Mouse (Mus musculus) liver, embryonic 12.5 days (tissue): ENCODE measurements around the gene Gtf3c1. TPM values are rescaled to one million over a fixed set of nuclear protein-coding genes. Genes with fewer than 3 reads are reported as not detected.

Experiments
- ATAC-seq: fragments of 200-750 bp; cut with Nextera tagmentation; 2 replicates; pipeline ENCODE4 v1.8.0; 2017; ENCODE audit warnings: moderate number of reproducible peaks, mild to moderate bottlenecking, moderate library complexity
- H3K27ac ChIP-seq: fragments of 300-500 bp; sonication (generic); 2 replicates; pipeline ENCODE4 v1.5.1; 2016; ENCODE audit warnings: mild to moderate bottlenecking
- H3K27me3 ChIP-seq: fragments of 300-500 bp; sonication (generic); replicated peaks from 2 replicates; pipeline ENCODE4 v1.6.1; 2016; ENCODE audit warnings: mild to moderate bottlenecking, moderate library complexity
- H3K36me3 ChIP-seq: fragments of 300-500 bp; sonication (generic); 2 replicates; pipeline ENCODE4 v1.6.1; 2016; ENCODE audit warnings: mild to moderate bottlenecking, moderate library complexity
- H3K4me1 ChIP-seq: fragments of 300-500 bp; sonication (generic); 2 replicates; pipeline ENCODE4 v1.6.1; 2016
- H3K4me2 ChIP-seq: fragments of 300-500 bp; sonication (generic); 2 replicates; pipeline ENCODE4 v1.6.1; 2016; ENCODE audit warnings: mild to moderate bottlenecking, moderate library complexity
- H3K4me3 ChIP-seq: fragments of 300-500 bp; sonication (generic); 2 replicates; pipeline ENCODE4 v1.5.1; 2016; ENCODE audit warnings: mild to moderate bottlenecking, moderate library complexity
- H3K9ac ChIP-seq: fragments of 300-500 bp; sonication (generic); 2 replicates; pipeline ENCODE4 v1.6.1; 2016; ENCODE audit warnings: mild to moderate bottlenecking, moderate library complexity
- H3K9me3 ChIP-seq: fragments of 300-500 bp; sonication (generic); replicated peaks from 2 replicates; pipeline ENCODE4 v1.6.1; 2016; ENCODE audit warnings: mild to moderate bottlenecking, moderate library complexity
- WGBS: fragments of 180-500 bp; shearing (Covaris S2); methylation state at CpG from one replicate; pipeline ENCODE4 v1.1.7; 2016; ENCODE audit not compliant: insufficient replicate concordance; 5-methylcytosine and 5-hydroxymethylcytosine counted together
- polyA plus RNA-seq: library from polyadenylated mRNA; unstranded; fragments of >200 nt; fragmentation: Nextera tagmentation; extraction: Ambion mirVana; gene quantifications from 2 replicates; pipeline ENCODE4 v1.2.1, GENCODE M21; 2016

The Gtf3c1 gene
- polyA plus RNA-seq, 1 experiment from 2014 or later, result 17.8 TPM

GRCm38 (mm10) chr7:125637220-125638140, 70.1 kb downstream of the Gtf3c1 start:
- Histone ChIP-seq H3K27me3 (0 out of 2 replicates have a peak, but pooled peaks cover 6% of the 10 kb centered on the region), H3K9me3 (no peaks in the 10 kb centered on the region), H3K9ac (no peak overlapping the region), H3K4me1 (peaks cover 10% of the 10 kb centered on the region; the same call in 1 of the 2 replicates), H3K4me2 (no peak overlapping the region), H3K36me3 (peaks cover 30% of the 10 kb centered on the region), H3K27ac (no peak overlapping the region), H3K4me3 (no peak overlapping the region)
- WGBS, result 67% methylated on average over 8 of the region's 8 CpGs
- no peak for ATAC-seq

DNA sequence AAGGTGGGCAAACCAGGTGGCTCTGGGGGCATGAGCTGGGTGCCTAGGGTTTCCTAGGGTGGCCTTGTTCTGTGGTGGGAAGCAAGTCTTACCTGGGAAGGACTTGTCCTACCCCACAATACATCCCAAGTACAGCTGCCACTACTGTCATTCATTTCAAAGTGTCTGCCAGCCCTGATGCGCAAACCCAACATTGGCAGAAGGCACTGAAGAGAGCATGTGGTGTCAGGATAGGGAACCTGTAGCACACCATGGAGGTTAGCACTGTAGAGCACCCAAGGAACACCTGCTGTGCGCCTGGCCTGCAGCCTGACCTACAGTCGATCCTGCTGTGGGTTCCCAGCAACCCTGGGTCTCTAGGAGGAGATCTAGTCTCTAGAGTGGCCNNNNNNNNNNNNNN, 76.6 kb downstream of the Gtf3c1 start:
- Histone ChIP-seq H3K4me2 (peak overlapping the region; percentile 19), H3K4me1 (peaks cover 8% of the 10 kb centered on the region; the same call in 1 of the 2 replicates), H3K27ac (no peak overlapping the region), H3K4me3 (peak overlapping the region; percentile 0; the same call in 1 of the 2 replicates), H3K27me3 (no peaks in the 10 kb centered on the region), H3K36me3 (no peaks in the 10 kb centered on the region), H3K9me3 (peaks cover 4% of the 10 kb centered on the region; the same call in 1 of the 2 replicates), H3K9ac (no peak overlapping the region)
- ATAC-seq, result no peak
- WGBS, result 56% methylated on average over 3 of the region's 3 CpGs

- H3K27me3 ChIP-seq, result no peaks in the 10 kb centered on the region
- H3K36me3 ChIP-seq, result no peaks in the 10 kb centered on the region
- H3K27ac ChIP-seq, result 0 out of 2 replicates have a peak overlapping the region, but pooled peaks have one; percentile 12
- no peak overlapping the region for H3K9ac ChIP-seq
- H3K9me3 ChIP-seq, result peaks cover 4% of the 10 kb centered on the region; the same call in 1 of the 2 replicates
- H3K4me2 ChIP-seq, result peak overlapping the region; percentile 19; the same call in 1 of the 2 replicates
- no peak overlapping the region for H3K4me3 ChIP-seq
- peaks cover 8% of the 10 kb centered on the region; the same call in 1 of the 2 replicates for H3K4me1 ChIP-seq
- 9% methylated on average over 4 of the region's 4 CpGs for WGBS
- peak; percentile 65 for ATAC-seq
These were observed 77.3 kb downstream of the Gtf3c1 start for GRCm38 (mm10) chr7:125630317-125630716.

DNA sequence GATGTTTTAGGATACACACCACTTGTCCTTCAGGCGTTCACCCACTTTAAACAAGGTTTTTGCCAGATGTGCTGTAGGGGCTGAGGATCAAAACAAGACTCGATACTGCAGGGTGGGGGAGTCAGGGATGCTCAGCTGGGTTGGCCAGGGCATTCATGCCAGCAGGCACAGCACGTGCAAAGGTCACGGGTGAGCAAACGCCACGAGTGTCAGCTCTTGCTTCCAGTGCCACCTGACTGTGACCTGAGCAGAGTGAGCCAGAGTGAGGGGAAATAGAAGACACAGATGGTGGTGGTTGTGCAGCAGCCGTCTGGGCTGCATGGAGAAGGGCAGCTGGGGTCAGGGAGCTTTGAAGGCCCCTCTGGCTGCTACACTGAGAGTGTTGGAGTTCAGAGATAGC, 81.8 kb downstream of the Gtf3c1 start:
- Histone ChIP-seq H3K9ac (no peak overlapping the region), H3K9me3 (peaks cover 4% of the 10 kb centered on the region; the same call in 1 of the 2 replicates), H3K36me3 (no peaks in the 10 kb centered on the region), H3K4me3 (no peak overlapping the region), H3K27me3 (no peaks in the 10 kb centered on the region), H3K27ac (no peak overlapping the region), H3K4me2 (no peak overlapping the region), H3K4me1 (no peaks in the 10 kb centered on the region)
- no peak for ATAC-seq
- 58% methylated on average over 7 of the region's 7 CpGs for WGBS

- no peak overlapping the region for H3K4me3 ChIP-seq
- no peak for ATAC-seq
- H3K9me3 ChIP-seq, result peaks cover 4% of the 10 kb centered on the region; the same call in 1 of the 2 replicates
- WGBS, result 53% methylated on average over 4 of the region's 4 CpGs
- no peaks in the 10 kb centered on the region for H3K4me1 ChIP-seq
- no peaks in the 10 kb centered on the region for H3K27me3 ChIP-seq
- no peak overlapping the region for H3K4me2 ChIP-seq
- no peak overlapping the region for H3K27ac ChIP-seq
- no peaks in the 10 kb centered on the region for H3K36me3 ChIP-seq
- no peak overlapping the region for H3K9ac ChIP-seq
These were observed 82.4 kb downstream of the Gtf3c1 start for GRCm38 (mm10) chr7:125625219-125625618.

- H3K36me3 ChIP-seq, result no peaks in the 10 kb centered on the region
- no peak for ATAC-seq
- no peak overlapping the region for H3K4me3 ChIP-seq
- no peaks in the 10 kb centered on the region for H3K27me3 ChIP-seq
- H3K9ac ChIP-seq, result no peak overlapping the region
- 54% methylated on average over 7 of the region's 7 CpGs for WGBS
- no peak overlapping the region for H3K27ac ChIP-seq
- H3K9me3 ChIP-seq, result no peaks in the 10 kb centered on the region
- H3K4me2 ChIP-seq, result no peak overlapping the region
- H3K4me1 ChIP-seq, result no peaks in the 10 kb centered on the region
These were observed 84.6 kb downstream of the Gtf3c1 start for GRCm38 (mm10) chr7:125622741-125623685.

- no peak overlapping the region for H3K9ac ChIP-seq
- ATAC-seq, result no peak
- H3K9me3 ChIP-seq, result no peaks in the 10 kb centered on the region
- no peaks in the 10 kb centered on the region for H3K27me3 ChIP-seq
- H3K4me2 ChIP-seq, result no peak overlapping the region
- H3K27ac ChIP-seq, result no peak overlapping the region
- no peak overlapping the region for H3K4me3 ChIP-seq
- H3K4me1 ChIP-seq, result no peaks in the 10 kb centered on the region
- H3K36me3 ChIP-seq, result no peaks in the 10 kb centered on the region
- WGBS, result 32% methylated on average over 4 of the region's 4 CpGs
These were observed 87.5 kb downstream of the Gtf3c1 start for GRCm38 (mm10) chr7:125620077-125620476.

DNA sequence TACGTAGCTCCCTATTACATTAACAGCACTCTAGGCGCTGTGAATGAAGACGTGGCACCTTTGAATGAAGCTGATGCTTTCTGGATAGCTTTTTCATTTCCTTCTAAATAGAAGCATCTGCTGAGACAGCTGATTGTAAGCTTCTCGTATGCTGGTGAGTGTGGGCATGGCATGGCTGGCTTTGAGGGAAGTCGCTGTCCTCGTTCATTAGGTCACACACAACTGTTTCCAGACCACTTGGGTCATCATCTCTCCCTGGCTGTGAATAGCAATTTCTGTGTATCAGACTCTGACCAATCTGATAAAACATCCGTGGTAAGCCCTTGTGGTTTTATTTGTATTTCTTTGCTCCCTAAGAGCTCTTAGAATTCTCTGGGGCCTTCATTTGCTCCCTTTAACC, 89.6 kb downstream of the Gtf3c1 start:
- H3K9me3 ChIP-seq, result no peaks in the 10 kb centered on the region
- no peak overlapping the region for H3K4me3 ChIP-seq
- no peaks in the 10 kb centered on the region for H3K36me3 ChIP-seq
- no peak for ATAC-seq
- no peak overlapping the region for H3K27ac ChIP-seq
- H3K27me3 ChIP-seq, result no peaks in the 10 kb centered on the region
- H3K9ac ChIP-seq, result no peak overlapping the region
- 60% methylated on average over 7 of the region's 7 CpGs for WGBS
- H3K4me2 ChIP-seq, result no peak overlapping the region
- no peaks in the 10 kb centered on the region for H3K4me1 ChIP-seq

- Histone ChIP-seq H3K9ac (no peak overlapping the region), H3K4me2 (no peak overlapping the region), H3K36me3 (no peaks in the 10 kb centered on the region), H3K27ac (no peak overlapping the region), H3K9me3 (no peaks in the 10 kb centered on the region), H3K4me3 (no peak overlapping the region), H3K4me1 (no peaks in the 10 kb centered on the region), H3K27me3 (no peaks in the 10 kb centered on the region)
- no peak for ATAC-seq
- WGBS, result 74% methylated on average over 7 of the region's 7 CpGs
These were observed 92.1 kb downstream of the Gtf3c1 start for GRCm38 (mm10) chr7:125615453-125615852.

- Histone ChIP-seq H3K4me3 (no peak overlapping the region), H3K27me3 (no peaks in the 10 kb centered on the region), H3K27ac (no peak overlapping the region), H3K9ac (no peak overlapping the region), H3K4me1 (no peaks in the 10 kb centered on the region), H3K9me3 (no peaks in the 10 kb centered on the region), H3K36me3 (no peaks in the 10 kb centered on the region), H3K4me2 (no peak overlapping the region)
- ATAC-seq, result no peak
- 58% methylated on average over 5 of the region's 5 CpGs for WGBS
These were observed 94.0 kb downstream of the Gtf3c1 start for GRCm38 (mm10) chr7:125613579-125613978.

- Histone ChIP-seq H3K4me2 (no peak overlapping the region), H3K4me3 (no peak overlapping the region), H3K9me3 (no peaks in the 10 kb centered on the region), H3K27ac (no peak overlapping the region), H3K9ac (no peak overlapping the region), H3K27me3 (peaks cover 9% of the 10 kb centered on the region; the same call in 1 of the 2 replicates), H3K4me1 (peaks cover 9% of the 10 kb centered on the region), H3K36me3 (no peaks in the 10 kb centered on the region)
- 65% methylated on average over 4 of the region's 4 CpGs for WGBS
- no peak for ATAC-seq
These were observed 99.3 kb downstream of the Gtf3c1 start for GRCm38 (mm10) chr7:125608183-125608688.
